Mouse (Mus musculus): ENCODE results near the gene Jpt1.
A peak's percentile ranks its signal among the peaks of the same experiment; 100 is the strongest.
"Not testable (repeated sequence)": the region's sequence is repeated elsewhere in the genome, so short reads cannot be mapped to it uniquely, and the experiment has no call there.

The Jpt1 gene

GRCm38 (mm10) chr11:115514238-115514663 is at the start of gene Jpt1:
Gene Jpt1 (minus strand): TSS chr11:115514387.
- peak; percentile 98 for DNase-seq

- no peak for DNase-seq
Measured at GRCm38 (mm10) chr11:115563406-115563805, 49.2 kb upstream of the Jpt1 start.

GRCm38 (mm10) chr11:115555717-115556116 is 41.5 kb upstream of the Jpt1 start:
- no peak for DNase-seq

GRCm38 (mm10) chr11:115552783-115553182 is 38.6 kb upstream of the Jpt1 start:
- no peak for DNase-seq

- no peak for DNase-seq
Measured at GRCm38 (mm10) chr11:115543571-115543970, 29.4 kb upstream of the Jpt1 start.

- DNase-seq = no peak
Measured at GRCm38 (mm10) chr11:115538045-115538444, 23.9 kb upstream of the Jpt1 start.

GRCm38 (mm10) chr11:115536856-115537568 is 22.8 kb upstream of the Jpt1 start:
- no peak for DNase-seq

GRCm38 (mm10) chr11:115536038-115536681 is 22.0 kb upstream of the Jpt1 start, which contains the start of gene Sumo2:
Gene Sumo2 (minus strand): TSS chr11:115536276.
- peak; percentile 100 for DNase-seq

- DNase-seq = peak; percentile 83
Measured at GRCm38 (mm10) chr11:115535401-115536037, 21.3 kb upstream of the Jpt1 start.

GRCm38 (mm10) chr11:115534759-115535371 is 20.7 kb upstream of the Jpt1 start:
- DNase-seq = no peak

- DNase-seq = not testable (repeated sequence)
Measured at GRCm38 (mm10) chr11:115526446-115526845, 12.3 kb upstream of the Jpt1 start.

- no peak for DNase-seq
Measured at GRCm38 (mm10) chr11:115522703-115523102, 8.5 kb upstream of the Jpt1 start.

GRCm38 (mm10) chr11:115522238-115522637 is 8.1 kb upstream of the Jpt1 start:
- DNase-seq = no peak

- no peak for DNase-seq
Measured at GRCm38 (mm10) chr11:115521080-115521479, 6.9 kb upstream of the Jpt1 start.

GRCm38 (mm10) chr11:115520218-115520617 is 6.0 kb upstream of the Jpt1 start:
- DNase-seq = no peak

GRCm38 (mm10) chr11:115519581-115519980 is 5.4 kb upstream of the Jpt1 start:
- no peak for DNase-seq

GRCm38 (mm10) chr11:115518693-115519092 is 4.5 kb upstream of the Jpt1 start:
- no peak for DNase-seq

- no peak for DNase-seq
Measured at GRCm38 (mm10) chr11:115516942-115517341, 2.8 kb upstream of the Jpt1 start.

GRCm38 (mm10) chr11:115515021-115515420 is 834 bp upstream of the Jpt1 start:
- DNase-seq = no peak

GRCm38 (mm10) chr11:115513271-115514237 is 633 bp downstream of the Jpt1 start:
- peak; percentile 52 for DNase-seq

GRCm38 (mm10) chr11:115512407-115513183 is 1.6 kb downstream of the Jpt1 start:
- DNase-seq = no peak

Measured in kidney, postnatal 14 days (tissue).